Mouse (Mus musculus) c-Kit-positive CD71-positive TER-119-negative erythroid progenitor cells, embryonic 14.5 days (primary cell): Measurements from ENCODE around the gene Hemgn.
A peak's percentile ranks its signal among the peaks of the same experiment; 100 is the strongest.

Experiments
- DNase-seq: peaks from one replicate; pipeline ENCODE4 v3.0.0-alpha.2; 2013; ENCODE audit warnings: low read depth

Hemgn gene

DNA sequence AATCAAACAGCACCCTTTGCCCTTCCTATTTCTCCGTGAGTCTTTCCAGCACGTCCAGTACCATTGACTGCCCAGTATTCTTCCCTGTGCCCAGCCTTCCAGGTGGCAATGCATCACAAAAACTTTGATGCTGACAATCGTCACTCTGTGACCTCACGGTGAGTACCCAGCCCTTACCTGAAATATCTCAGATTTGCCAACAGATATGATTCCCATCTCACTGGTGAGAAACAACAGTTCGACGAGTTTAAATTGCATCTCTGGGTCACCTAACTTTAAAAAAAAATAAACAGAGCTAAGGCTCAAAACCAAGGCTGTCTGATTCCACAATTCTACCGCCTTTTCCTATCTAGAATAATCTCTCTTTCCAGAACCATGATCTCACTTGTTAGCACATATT is at the start of gene Hemgn:
Hemgn (minus strand) TSS at position 101 of the 400 bp plus-strand sequence.
- DNase-seq = no peak

DNA sequence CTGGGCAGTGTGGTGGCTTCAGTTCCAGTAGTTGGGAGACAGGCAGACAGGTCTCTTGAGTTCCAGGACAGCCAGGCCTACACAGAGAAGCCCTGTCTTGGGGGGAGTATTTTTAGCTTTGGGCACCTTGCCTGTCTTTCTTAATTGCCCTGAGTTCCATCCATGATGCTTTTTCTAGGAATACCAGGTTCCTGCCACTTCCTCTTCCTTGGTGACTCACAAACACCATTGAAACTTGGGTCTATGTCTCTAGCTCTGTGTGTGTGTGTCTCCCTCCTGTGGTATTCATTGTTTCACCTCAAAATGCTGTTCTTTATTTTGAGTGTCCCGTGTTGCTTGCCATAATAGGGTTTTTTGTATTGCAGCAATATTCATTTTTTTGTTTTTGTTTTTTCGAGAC is 45.1 kb upstream of the Hemgn start:
- no peak for DNase-seq

DNA sequence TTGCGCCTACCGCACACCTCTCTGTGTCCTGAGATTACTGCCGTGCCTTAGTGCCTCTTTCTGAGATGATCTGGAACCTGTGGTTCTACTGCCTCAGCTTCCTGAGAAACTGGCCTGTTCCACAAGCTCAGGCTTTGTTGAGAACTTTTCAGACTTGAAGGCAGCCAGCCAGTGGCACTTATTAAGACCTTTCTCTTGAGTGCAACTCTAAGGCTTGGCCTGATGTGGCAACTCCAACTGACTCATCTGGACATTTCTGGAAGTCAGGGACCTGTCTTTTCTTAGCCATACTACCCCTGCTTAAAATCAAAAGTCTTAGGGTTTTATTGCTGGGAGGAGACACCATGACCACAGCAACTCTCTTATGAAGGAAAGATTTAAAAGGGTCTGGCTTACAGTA is 43.9 kb upstream of the Hemgn start:
- no peak for DNase-seq

DNA sequence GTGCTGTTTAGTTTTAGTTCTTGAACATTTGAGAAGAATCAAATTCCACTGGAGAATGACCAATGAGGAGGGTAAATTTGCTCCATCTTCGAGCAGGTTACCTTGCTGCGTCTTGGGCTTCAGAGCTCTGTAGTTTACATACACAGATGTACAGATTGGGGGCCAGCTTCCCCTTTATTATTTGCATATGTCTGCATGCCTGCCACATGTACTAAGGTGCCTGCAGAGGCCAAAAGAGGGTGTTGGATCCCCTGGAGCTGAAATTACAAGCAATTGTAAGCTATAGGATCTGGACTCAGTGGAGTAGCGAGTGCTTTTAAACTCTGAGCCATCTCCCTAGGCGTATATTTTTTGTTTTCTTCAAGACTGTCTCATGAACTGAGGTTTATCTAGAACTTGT is 43.5 kb upstream of the Hemgn start:
- no peak for DNase-seq

DNA sequence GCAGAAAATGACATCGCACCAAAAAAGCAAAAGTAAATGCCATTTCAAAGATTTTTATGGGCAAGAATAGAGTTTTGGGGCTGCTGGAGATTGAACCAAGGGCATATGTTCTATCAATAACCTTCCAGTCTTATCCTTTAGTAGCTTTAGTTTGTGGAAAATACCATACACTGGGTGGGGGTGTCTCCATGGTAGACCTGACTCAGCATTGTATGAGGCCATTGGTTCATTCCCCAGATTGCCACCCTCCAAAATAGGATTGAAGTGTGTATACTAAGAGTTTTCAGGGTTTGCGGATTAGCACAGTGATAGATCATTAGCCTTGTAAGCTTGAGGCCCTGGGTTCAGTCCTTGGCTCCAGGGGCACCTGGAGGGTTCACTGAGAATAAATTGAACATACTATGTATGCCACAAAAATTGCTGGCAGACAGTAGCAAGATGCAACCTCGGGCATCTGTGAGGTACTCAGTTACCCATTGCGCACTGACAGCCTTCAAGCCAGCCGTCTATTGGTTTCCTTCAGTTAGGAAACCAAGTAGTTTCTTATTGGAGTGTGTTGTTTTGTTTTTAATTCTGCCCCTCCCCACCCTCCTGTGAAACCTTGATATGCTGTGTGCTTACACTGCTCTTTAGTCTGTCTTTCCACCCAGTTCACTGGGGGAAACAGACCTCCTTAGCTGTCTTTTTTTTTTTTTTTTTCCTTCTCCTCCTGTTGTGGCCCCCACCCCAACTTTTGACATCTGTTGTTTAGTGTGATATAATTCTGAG is 41.0 kb upstream of the Hemgn start:
- DNase-seq = no peak

DNA sequence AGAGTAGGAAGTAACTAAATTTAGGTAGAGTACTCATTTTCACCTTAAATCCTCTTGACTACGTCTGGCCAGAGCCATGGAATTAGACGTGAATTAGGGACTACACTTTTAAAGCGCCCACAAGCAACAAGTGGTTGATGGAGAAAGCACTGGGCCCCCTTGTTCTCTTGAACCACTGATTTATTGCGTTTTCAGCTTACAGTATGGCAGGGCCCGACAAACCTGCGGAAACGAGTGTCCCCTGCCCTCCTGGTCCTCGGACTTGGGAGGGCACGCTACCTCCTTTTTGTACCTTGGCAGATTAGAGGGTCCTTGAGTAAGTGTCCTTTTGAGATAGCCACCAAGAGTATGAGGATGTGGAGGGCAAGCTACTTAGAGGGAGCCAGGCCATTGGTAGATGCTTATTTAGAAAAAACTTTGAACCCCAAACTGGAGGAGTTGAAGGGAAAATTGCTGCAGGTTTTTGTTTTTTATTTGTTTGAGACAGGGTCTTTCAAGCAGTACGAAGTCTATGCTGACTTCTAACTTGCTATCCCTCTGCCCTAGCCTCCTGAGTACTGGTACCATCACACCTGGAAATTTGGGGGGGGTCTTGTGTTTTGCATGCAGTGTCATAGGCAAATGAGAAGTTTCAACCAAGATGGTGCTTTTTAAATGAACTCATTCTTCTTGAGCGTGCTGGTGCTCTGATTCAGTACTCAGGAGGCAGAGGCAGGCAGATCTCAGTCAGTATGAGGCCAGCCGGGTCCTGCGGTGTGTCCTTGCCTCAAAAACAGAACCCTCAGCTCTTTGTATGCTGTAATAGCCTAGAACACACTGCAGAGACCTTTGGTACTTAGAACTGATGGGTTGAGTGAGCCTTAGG is 39.8 kb upstream of the Hemgn start:
- DNase-seq = no peak

DNA sequence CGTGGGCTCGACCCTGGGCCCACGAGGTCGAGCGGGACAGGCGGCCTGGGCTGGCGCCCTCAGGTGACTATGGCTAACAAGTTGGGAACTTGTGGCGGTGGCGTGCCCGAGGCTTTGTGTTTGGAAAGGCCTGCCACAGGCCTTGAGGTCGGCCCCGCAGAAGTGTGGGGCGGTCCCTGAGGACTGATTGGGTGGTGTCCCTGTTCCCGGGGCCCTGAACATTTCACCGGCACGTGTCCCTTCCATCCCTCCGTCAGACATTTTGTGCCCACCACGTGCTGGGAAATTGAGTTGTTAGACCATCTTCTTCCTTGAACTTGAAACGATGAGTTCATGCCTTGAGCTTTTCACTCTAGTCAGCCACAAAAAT is 39.2 kb upstream of the Hemgn start:
- DNase-seq = no peak

DNA sequence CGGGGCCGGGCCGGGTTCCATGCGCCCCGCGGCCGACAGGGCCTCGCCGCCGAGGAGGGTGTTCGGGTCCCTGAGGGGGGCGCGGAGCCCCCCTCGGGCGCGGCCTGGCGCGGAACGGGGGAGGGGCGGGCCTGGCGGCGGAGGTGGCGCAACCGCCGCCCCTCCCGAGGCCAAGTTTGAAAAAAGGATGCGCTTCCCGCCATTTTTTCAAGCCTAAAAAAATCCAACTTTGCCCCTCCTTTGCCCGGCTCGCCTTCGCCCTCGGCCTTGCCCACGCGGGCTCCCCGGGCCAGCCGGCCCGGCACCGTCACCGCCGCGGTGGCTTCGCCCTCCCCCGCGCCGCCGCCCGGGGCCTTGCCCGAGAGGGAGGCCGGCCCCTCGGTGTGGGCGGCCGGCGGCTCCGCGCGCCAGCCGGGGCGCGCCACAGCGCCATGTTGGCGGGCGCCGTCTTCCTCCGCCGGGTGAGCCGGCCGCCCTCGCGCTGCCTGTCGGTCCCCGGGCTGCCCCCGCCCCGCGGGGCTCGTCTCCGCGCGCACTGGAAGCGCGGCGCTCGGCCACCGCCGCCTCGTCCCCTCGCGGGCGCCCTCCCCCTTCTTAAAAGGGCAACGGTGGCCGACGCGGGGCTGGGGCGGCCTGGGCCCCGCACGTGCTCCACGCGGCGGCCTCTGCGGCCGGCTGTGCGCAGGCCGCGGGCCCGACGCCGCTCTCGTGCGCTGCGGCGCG is 38.6 kb upstream of the Hemgn start:
- DNase-seq = no peak

DNA sequence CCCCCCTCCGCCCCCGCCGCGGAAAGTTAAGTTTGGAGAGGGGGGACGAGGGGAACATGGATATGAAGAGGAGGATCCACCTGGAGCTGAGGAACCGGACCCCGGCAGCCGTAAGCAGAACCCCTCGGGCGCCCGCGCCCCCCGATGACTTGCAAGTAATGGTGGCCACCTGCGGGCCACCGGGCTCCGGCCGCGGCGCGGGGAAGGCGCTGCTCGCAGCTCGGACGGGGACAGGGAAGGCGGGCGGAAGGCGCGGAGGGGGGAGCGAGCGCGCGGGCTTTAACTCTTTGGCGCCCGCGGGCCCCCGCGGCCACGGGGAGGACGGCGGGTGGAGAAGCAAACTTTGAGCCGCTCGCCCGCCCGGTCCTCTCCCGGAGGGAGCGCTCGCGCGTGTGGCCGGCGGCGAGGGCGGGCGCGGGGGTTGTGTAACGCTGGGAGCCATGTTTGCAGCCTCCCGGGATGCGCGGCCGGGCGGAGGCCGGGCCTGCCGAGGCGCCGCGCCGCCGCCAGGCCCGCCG is 38.0 kb upstream of the Hemgn start:
- DNase-seq = no peak

DNA sequence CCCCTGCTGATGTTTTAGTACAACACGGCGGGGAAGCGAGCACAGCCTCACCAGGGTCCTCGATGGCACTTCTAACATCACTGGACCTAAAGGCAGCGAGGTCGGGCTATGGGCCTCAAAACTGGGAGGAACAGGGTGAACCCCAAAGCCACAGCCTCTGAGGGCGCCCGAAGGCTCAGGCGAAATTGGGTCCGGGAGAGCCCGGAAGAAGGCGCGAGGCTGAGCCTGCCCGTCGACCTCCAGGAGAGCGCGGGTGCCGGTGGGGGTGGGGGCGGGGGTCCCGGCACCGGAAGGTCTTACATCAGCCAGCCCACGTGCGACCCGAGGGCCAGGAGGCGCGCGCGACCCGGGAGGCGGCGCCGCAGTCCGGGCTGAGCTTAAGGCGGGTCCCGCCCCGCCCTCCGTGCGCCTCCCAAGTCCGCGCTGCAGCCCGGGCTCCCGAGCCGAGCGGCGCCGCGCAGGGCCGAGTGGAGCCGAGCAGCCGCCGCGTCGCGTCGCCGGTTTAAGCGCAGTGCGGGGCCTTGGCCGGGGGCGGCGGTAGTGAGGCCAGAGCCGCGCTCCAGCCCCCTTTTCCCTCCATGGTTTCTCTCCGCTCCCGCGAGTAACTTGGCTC is 37.3 kb upstream of the Hemgn start, which contains the start of gene Anp32b:
Anp32b (plus strand) TSS at position 384 of the 613 bp plus-strand sequence.
- DNase-seq = peak; percentile 85

DNA sequence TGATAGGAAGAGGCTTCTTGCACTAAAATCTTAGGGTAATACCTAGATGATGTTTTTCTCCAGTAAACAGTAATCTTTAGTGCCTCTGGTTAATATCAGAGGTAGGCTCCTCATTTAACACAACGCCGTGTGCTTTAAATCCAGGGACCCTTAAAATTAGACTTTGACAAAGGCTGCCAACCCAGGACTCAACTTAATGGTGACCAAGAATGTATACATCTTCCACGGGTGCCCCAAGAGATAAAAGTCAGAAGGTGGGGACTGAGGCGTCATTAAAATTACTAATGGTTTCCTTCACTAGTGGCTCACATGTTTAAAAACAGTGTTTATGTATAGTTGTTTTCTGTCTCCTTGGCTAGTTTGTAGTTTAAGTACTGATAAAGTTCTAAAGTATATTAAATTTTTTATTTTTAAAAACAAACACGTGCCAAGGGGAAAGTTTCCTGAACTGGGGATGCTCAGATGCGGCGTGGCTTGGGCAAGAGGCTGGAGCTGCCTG is 36.8 kb upstream of the Hemgn start:
- no peak for DNase-seq

DNA sequence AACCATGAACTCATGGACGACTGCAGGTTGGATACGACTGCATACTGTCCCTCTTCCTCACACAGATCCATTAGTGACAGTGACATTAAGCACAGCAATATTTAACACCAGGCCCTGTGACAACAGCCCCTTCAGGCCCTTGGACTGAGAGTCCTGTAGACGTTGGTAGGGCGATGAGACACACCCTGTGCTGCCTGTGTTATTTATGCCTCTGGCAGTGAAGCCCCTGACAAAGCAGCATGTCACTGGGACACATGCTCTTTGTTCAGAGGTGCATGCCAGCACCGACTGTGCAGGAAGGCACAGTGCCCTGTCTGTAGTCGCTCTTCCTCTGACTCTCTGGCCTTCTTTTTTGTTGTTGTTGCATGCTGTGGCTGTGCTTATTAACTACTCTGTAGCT is 35.6 kb upstream of the Hemgn start:
- no peak for DNase-seq

DNA sequence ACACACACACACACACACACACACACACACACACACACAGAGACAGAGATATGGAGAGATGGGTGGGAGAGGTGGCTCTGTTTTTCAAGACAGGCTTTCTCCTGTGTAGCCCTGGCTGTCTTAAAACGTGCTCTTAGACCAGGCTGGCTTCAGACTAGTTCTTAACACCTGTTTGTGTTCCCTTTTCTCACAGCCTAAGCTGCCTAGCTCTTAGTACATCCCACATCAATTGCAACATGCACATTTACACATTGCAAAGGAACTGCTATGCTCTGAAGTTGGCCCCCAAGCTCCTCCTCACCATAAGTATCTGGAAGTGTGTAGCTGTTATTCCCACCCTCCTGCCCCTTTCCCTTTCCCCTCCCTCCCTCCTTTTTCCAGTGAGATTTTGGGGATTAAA is 34.2 kb upstream of the Hemgn start:
- no peak for DNase-seq

DNA sequence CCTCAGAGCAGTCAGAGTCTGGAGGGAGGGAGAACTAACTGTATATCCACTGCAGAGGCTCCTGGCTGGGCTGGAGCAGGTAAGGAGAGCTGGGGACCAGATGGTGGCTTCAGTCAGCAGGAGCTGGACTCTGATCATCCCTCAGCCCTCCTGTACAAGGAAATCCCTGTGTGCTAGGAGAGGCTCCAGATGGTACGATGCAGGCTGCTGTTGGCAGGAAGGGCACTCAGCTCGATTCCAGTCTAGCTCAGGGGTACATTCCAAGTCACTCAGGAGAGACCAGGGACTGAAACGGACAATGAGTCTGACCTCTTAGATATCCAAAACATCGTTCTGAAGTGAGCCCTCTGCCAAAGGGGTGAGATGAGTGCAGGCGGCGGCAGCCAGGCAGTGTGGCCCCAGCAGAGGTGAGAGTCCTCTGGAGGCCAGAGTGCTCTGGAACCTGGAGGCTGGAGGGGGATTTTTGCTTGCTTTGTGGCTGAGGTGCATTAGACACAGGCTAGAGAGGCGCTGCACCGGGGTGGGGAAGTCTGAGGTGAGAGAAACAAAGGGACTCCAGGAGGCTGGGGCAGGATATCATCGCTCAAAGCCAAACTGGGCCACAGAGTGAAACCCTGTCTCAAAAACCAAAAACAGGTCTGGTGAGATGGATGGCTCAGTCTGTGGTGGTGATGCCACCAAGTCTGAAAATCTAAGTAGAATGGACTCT is 32.1 kb upstream of the Hemgn start:
- DNase-seq = no peak

DNA sequence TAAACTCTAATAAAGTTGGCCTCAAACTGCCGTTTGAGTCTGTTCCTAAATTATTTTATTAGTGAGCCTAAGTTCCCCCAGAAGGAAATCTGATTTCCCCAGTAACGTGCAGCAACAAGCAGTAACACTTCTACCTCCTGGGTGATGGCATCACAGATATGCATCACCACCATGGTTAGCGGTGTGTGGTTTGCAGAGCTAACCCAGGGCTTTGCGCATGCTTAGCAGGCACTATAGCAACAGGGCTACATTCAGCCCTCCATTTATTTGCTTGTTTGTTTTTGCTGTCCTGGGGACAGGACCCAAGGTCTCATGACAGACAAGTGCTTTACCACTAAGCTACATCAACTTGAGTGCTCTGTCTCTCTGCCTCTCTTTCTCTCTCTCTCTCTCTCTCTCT is 29.2 kb upstream of the Hemgn start:
- DNase-seq = no peak

DNA sequence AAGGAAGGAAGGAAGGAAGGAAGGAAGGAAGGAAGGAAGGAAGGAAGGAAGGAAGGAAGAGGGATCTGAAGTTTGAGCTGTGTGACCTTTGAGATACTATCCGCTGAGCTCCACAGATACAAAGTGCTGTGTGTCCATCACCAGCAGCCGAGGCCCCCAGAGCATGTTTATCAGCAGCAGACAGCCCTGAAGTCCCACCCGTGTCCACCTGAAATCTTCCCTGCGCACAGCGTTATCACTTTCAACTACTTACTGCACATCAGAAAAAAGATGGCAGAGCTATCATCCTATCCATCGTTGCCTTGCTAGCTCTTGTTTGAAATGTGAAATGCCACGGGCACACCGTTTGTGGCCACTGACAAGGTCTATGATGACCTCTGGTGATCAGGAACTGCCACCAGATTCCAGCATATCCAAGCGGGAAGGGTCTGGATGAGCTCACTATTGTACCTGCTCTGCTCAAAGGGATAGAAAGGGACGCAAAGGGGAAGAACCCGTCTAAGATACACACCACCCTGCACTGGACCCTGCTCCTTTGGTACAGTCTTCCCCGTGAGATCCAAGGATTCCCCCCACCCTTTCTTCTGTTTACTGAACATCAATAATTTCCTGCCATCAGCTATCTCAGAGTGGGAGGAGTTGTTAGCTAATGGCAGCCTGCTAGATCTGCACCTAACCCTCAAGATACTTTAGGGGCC is 19.2 kb upstream of the Hemgn start:
- no peak for DNase-seq

DNA sequence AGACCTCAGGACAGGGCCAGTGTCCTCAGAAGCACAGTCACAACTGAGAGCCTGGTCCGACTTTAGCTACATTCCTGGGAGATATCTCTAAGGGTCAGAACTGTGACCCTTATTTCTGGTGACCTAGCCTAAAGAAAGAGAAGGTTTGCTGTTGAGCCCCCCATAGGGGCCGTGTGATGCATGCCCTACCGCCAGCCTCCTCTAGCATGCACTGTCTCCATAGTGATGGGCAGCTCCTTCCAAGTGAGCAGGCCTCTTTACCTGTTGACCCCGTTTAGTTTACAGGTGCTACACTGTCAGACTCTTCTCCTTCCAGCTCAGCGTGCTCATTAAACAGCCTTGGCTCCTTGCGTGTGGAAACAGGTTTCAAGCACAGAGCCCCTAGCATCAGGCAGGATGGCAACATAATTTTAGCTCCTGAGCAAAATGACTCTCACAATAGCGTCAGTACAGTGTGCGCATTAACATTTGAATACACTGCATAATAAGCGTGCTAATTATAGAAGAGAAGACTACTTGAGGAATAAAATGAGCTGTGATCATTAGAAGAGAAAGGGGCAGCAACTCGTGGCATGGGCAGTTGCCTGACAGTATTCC is 15.7 kb upstream of the Hemgn start:
- DNase-seq = no peak

DNA sequence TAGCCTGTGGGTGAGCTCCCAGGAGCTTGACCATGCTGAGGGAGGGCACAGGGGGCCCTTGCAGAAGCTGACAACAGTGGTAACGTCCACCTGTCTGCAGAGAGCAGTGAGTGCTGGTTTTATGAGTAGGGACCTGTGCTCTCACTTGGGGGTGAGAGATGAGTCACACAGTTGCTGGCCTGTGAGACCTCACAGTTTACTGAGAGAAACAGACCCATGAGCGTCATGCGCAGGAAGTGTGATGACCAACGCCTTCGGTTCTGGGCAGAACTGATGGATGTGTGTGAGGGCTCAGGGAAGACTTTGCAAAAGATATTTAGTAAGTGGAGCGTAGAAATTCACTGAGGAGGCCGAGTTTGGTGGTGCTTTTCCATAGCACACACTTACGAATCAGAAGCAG is 9.3 kb upstream of the Hemgn start:
- no peak for DNase-seq

DNA sequence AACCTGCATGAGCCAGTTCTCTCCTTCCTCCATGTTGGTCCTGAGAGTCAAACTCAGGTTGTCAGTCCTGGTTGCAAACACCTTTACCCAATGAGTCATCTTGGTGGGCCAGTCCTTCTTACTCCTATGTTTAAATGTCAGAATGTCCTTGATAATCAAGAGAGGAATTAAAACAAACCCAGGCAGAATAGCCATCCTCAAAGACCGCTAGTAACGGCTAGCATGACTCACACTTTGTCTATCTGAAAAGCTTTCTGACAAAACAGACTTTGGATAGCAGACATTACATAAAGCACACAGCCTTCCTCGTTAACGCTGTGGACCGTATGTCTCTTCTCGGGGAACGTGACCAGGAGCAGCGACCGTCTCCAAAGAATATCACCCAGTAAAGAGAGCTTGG is 5.5 kb upstream of the Hemgn start:
- DNase-seq = no peak

DNA sequence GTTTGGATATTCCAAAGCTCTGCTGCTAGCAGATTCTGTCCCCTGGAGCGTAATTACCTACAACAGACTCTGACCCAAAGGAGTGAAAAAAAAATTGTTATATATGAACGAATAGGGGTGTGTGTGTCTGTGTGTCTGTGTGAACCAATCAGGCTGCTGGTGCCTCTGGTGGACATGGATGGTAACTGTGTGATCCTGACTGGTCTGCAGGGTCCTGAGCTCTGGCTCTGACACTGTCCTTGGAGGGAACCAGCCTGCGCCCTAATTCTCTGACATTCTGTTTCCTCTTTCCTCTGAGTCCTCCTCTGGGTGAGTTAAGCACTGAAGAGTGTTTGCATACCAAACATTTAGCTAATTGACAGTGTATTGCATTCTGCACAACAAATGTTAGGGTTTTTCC is 4.2 kb upstream of the Hemgn start:
- DNase-seq = no peak
